Mouse (Mus musculus) thymus, adult 2 months (tissue): ENCODE data around the gene Bnipl.

ENCODE experiments used
- CTCF ChIP-seq: fragments of 200-500 bp; IDR thresholded peaks from 2 replicates; pipeline ENCODE4 v1.5.1; 2012; ENCODE audit warnings: mild to moderate bottlenecking, control low read depth, low read length, moderate library complexity, borderline replicate concordance; ENCODE audit not compliant: control insufficient read depth, poor library complexity, insufficient read depth; ENCODE audit errors: extremely low read depth
- POLR2A ChIP-seq: fragments of 200-500 bp; IDR thresholded peaks from 2 replicates; pipeline ENCODE4 v1.6.1; 2012; ENCODE audit warnings: mild to moderate bottlenecking, low read length, control low read depth, moderate library complexity; ENCODE audit not compliant: control insufficient read depth, poor library complexity, insufficient read depth; ENCODE audit errors: extremely low read depth

- TF ChIP-seq POLR2A (no peak), CTCF (no peak)
Observed at GRCm38 (mm10) chr3:95270766-95271364, 19.9 kb upstream of the Bnipl start.
